10 mouse cellular contexts compared by ENCODE assay signal in genomic region chr3:122247768-122248100, GRCm38 (mm10). TPM values are rescaled to one million over a fixed set of nuclear protein-coding genes. Genes with fewer than 3 reads are reported as not detected.
DNase-seq lines count a peak whose midpoint lies in the region; ATAC-seq lines count a peak whose summit lies in the region.
"Had no signal": no experiment of that assay in that cellular context is flagged by ENCODE, and none has a peak within 500 bp of the region (broad histone marks: within the 10 kb centered on the region; RNA-seq: fewer than 3 reads in every experiment).

No protein-coding gene starts in this region.

- WGBS in hindbrain, embryonic 15.5 days = 97% methylated on average over 2 of the region's 2 CpGs
- WGBS in hindbrain, embryonic 12.5 days = 95% methylated on average over 2 of the region's 2 CpGs
- 98% methylated on average over 2 of the region's 2 CpGs for WGBS in midbrain, embryonic 16.5 days

- no peak overlapping the region for H3K27ac ChIP-seq in hindbrain, embryonic 15.5 days (replicated peaks)
- no peak overlapping the region for H3K27ac ChIP-seq in hindbrain, embryonic 12.5 days
- no peak overlapping the region for H3K27ac ChIP-seq in midbrain, embryonic 16.5 days (ENCODE audit: low read length)
- H3K27ac ChIP-seq: macrophage had no signal

- H3K36me3 ChIP-seq in hindbrain, embryonic 15.5 days = no peaks in the 10 kb centered on the region
- H3K36me3 ChIP-seq in hindbrain, embryonic 12.5 days = 0 out of 2 replicates have a peak, but pooled peaks cover 3% of the 10 kb centered on the region
- peaks cover 63% of the 10 kb centered on the region for H3K36me3 ChIP-seq in erythroblast, embryonic 14.5 days (ENCODE audit: control insufficient read depth)
- no peaks in the 10 kb centered on the region for H3K36me3 ChIP-seq in midbrain, embryonic 16.5 days (ENCODE audit: control insufficient read depth, insufficient read depth, low read length)

- no peak for ATAC-seq in hindbrain, embryonic 15.5 days (ENCODE audit: low FRiP score, low read depth)
- no peak for ATAC-seq in hindbrain, embryonic 12.5 days (ENCODE audit: low FRiP score)
- ATAC-seq in midbrain, embryonic 16.5 days = no peak
- no peak for ATAC-seq in granulocyte monocyte progenitor cell, adult 5-6 weeks (replicated peaks; ENCODE audit: poor library complexity, severe bottlenecking)

- H3K9ac ChIP-seq in hindbrain, embryonic 15.5 days = no peak overlapping the region
- H3K9ac ChIP-seq in hindbrain, embryonic 12.5 days = no peak overlapping the region
- no peak overlapping the region for H3K9ac ChIP-seq in midbrain, embryonic 16.5 days (ENCODE audit: low read depth, low read length)

- H3K4me2 ChIP-seq in hindbrain, embryonic 15.5 days = peak overlapping the region; percentile 65
- no peak overlapping the region for H3K4me2 ChIP-seq in hindbrain, embryonic 12.5 days (replicated peaks)
- H3K4me2 ChIP-seq in midbrain, embryonic 16.5 days (ENCODE audit: low read length) = 0 out of 2 replicates have a peak overlapping the region, but pooled peaks have one; percentile 7

- H3K27me3 ChIP-seq in hindbrain, embryonic 15.5 days = no peaks in the 10 kb centered on the region
- no peaks in the 10 kb centered on the region for H3K27me3 ChIP-seq in hindbrain, embryonic 12.5 days
- H3K27me3 ChIP-seq in erythroblast, embryonic 14.5 days (ENCODE audit: control insufficient read depth) = no peaks in the 10 kb centered on the region
- H3K27me3 ChIP-seq in midbrain, embryonic 16.5 days (ENCODE audit: control insufficient read depth, insufficient read depth, low read depth, low read length) = no peaks in the 10 kb centered on the region

- DNase-seq in MEL-GATA-1-ER (ENCODE audit: extremely low read depth, low read depth) = peak; percentile 75
- DNase-seq in retina, embryonic 14.5 days (ENCODE audit: low spot score) = no peak
- DNase-seq: gastrocnemius, postnatal 10 days; thymus, postnatal 36 days had no signal

- H3K4me3 ChIP-seq in hindbrain, embryonic 15.5 days = no peak overlapping the region; the same call in 1 of the 2 replicates
- no peak overlapping the region for H3K4me3 ChIP-seq in hindbrain, embryonic 12.5 days
- peak overlapping the region; percentile 100 for H3K4me3 ChIP-seq in erythroblast, embryonic 14.5 days (replicated peaks)
- no peak overlapping the region for H3K4me3 ChIP-seq in midbrain, embryonic 16.5 days (ENCODE audit: low read depth, low read length)

- peaks cover 23% of the 10 kb centered on the region for H3K4me1 ChIP-seq in hindbrain, embryonic 15.5 days (replicated peaks)
- H3K4me1 ChIP-seq in hindbrain, embryonic 12.5 days = peaks cover 15% of the 10 kb centered on the region
- H3K4me1 ChIP-seq in erythroblast, embryonic 14.5 days (ENCODE audit: control insufficient read depth) = peaks cover 61% of the 10 kb centered on the region
- peaks cover 18% of the 10 kb centered on the region for H3K4me1 ChIP-seq in midbrain, embryonic 16.5 days (ENCODE audit: control insufficient read depth, insufficient read depth, low read length)

- no peaks in the 10 kb centered on the region for H3K9me3 ChIP-seq in hindbrain, embryonic 15.5 days
- no peaks in the 10 kb centered on the region for H3K9me3 ChIP-seq in hindbrain, embryonic 12.5 days (replicated peaks)
- H3K9me3 ChIP-seq in erythroblast, embryonic 14.5 days (ENCODE audit: control insufficient read depth, low read length) = no peaks in the 10 kb centered on the region
- H3K9me3 ChIP-seq in midbrain, embryonic 16.5 days (replicated peaks; ENCODE audit: control insufficient read depth, low read length, poor library complexity, severe bottlenecking) = no peaks in the 10 kb centered on the region

RNA-seq across cellular contexts. Expression of gene Gclm, which starts 2.4 kb away (rescaled TPM):
- 50.6 and 59.6 TPM in 2 replicates for polyA plus RNA-seq in hindbrain, embryonic 15.5 days (2015; fragmentation: Nextera tagmentation; extraction: Ambion mirVana)
- polyA plus RNA-seq in hindbrain, embryonic 12.5 days (2016; fragmentation: Nextera tagmentation; extraction: Ambion mirVana) = 72.4 and 72.9 TPM in 2 replicates
- 124 and 137 TPM in 2 replicates for polyA plus RNA-seq in erythroblast, embryonic 14.5 days (2012)
- polyA plus RNA-seq in midbrain, embryonic 16.5 days (2015; fragmentation: Nextera tagmentation; extraction: Ambion mirVana) = 38.9 and 41.4 TPM in 2 replicates
- 74.4 and 94.6 TPM in 2 replicates for total RNA-seq in granulocyte monocyte progenitor cell, adult 5-6 weeks (2014; fragmentation: Nextera tagmentation)
- 37.8 and 46.7 TPM in 2 replicates for total RNA-seq in granulocyte monocyte progenitor cell, adult 5-6 weeks (2017)

RNA-seq across cellular contexts. Expression of gene Dnttip2, which starts 26.5 kb away (rescaled TPM):
- polyA plus RNA-seq in hindbrain, embryonic 15.5 days (2015; fragmentation: Nextera tagmentation; extraction: Ambion mirVana) = 42.2 and 45.2 TPM in 2 replicates
- 70.1 and 75.0 TPM in 2 replicates for polyA plus RNA-seq in hindbrain, embryonic 12.5 days (2016; fragmentation: Nextera tagmentation; extraction: Ambion mirVana)
- polyA plus RNA-seq in erythroblast, embryonic 14.5 days (2012) = 0.62 and 0.87 TPM in 2 replicates
- 42.6 and 48.3 TPM in 2 replicates for polyA plus RNA-seq in midbrain, embryonic 16.5 days (2015; fragmentation: Nextera tagmentation; extraction: Ambion mirVana)
- total RNA-seq in granulocyte monocyte progenitor cell, adult 5-6 weeks (2014; fragmentation: Nextera tagmentation) = 89.0 and 109 TPM in 2 replicates
- 109 and 114 TPM in 2 replicates for total RNA-seq in granulocyte monocyte progenitor cell, adult 5-6 weeks (2017)

RNA-seq across cellular contexts. Expression of gene Bcar3, which starts 46.2 kb away (rescaled TPM):
- 5.9 and 6.3 TPM in 2 replicates for polyA plus RNA-seq in hindbrain, embryonic 15.5 days (2015; fragmentation: Nextera tagmentation; extraction: Ambion mirVana)
- 8.1 and 8.8 TPM in 2 replicates for polyA plus RNA-seq in hindbrain, embryonic 12.5 days (2016; fragmentation: Nextera tagmentation; extraction: Ambion mirVana)
- 0.04 TPM in 1 of 2 replicates, not detected in the other for polyA plus RNA-seq in erythroblast, embryonic 14.5 days (2012)
- polyA plus RNA-seq in midbrain, embryonic 16.5 days (2015; fragmentation: Nextera tagmentation; extraction: Ambion mirVana) = 7.5 and 7.6 TPM in 2 replicates
- total RNA-seq in granulocyte monocyte progenitor cell, adult 5-6 weeks (2014; fragmentation: Nextera tagmentation) = not detected in 2 replicates
- 0.77 and 0.86 TPM in 2 replicates for total RNA-seq in granulocyte monocyte progenitor cell, adult 5-6 weeks (2017)

Comparison
In these comparisons a context has a peak if more than half of its experiments do, and no peak if none do; other contexts are left out.
1. RNA of gene Dnttip2, which starts 26.5 kb away (polyA plus RNA-seq): 70.1 to 75.0 TPM in hindbrain, embryonic 12.5 days, 42.6 to 48.3 TPM in midbrain, embryonic 16.5 days and 42.2 to 45.2 TPM in hindbrain, embryonic 15.5 days; 0.62 to 0.87 TPM in erythroblast, embryonic 14.5 days; every median in the first group is over 10 times any median in the second.